Mouse (Mus musculus) hindbrain, embryonic 12.5 days (tissue): ENCODE measurements around the gene Nav1. TPM values are rescaled to one million over a fixed set of nuclear protein-coding genes. Genes with fewer than 3 reads are reported as not detected.
"Not testable (repeated sequence)": the region's sequence is repeated elsewhere in the genome, so short reads cannot be mapped to it uniquely, and the experiment has no call there.

Experiments used
- ATAC-seq: fragments of 200-750 bp; cut with Nextera tagmentation; 2 replicates; pipeline ENCODE4 v1.8.0; 2017; ENCODE audit warnings: moderate TSS enrichment; ENCODE audit not compliant: low FRiP score
- H3K27ac ChIP-seq: fragments of 300-500 bp; sonication (generic); 2 replicates; pipeline ENCODE4 v1.5.1; 2016; ENCODE audit warnings: mild to moderate bottlenecking
- H3K27me3 ChIP-seq: fragments of 300-500 bp; sonication (generic); 2 replicates; pipeline ENCODE4 v1.6.1; 2016; ENCODE audit warnings: mild to moderate bottlenecking
- H3K36me3 ChIP-seq: fragments of 300-500 bp; sonication (generic); 2 replicates; pipeline ENCODE4 v1.6.1; 2016; ENCODE audit warnings: mild to moderate bottlenecking
- H3K4me1 ChIP-seq: fragments of 300-500 bp; sonication (generic); 2 replicates; pipeline ENCODE4 v1.6.1; 2016
- H3K4me2 ChIP-seq: fragments of 300-500 bp; sonication (generic); replicated peaks from 2 replicates; pipeline ENCODE4 v1.6.1; 2016; ENCODE audit warnings: mild to moderate bottlenecking
- H3K4me3 ChIP-seq: fragments of 300-500 bp; sonication (generic); 2 replicates; pipeline ENCODE4 v1.5.1; 2016; ENCODE audit warnings: mild to moderate bottlenecking
- H3K9ac ChIP-seq: fragments of 300-500 bp; sonication (generic); 2 replicates; pipeline ENCODE4 v1.6.1; 2016; ENCODE audit warnings: mild to moderate bottlenecking, moderate library complexity
- H3K9me3 ChIP-seq: fragments of 300-500 bp; sonication (generic); replicated peaks from 2 replicates; pipeline ENCODE4 v1.6.1; 2016; ENCODE audit warnings: mild to moderate bottlenecking
- WGBS: fragments of 180-500 bp; shearing (Covaris S2); methylation state at CpG from one replicate; pipeline ENCODE4 v1.1.7; 2016; 5-methylcytosine and 5-hydroxymethylcytosine counted together
- polyA plus RNA-seq: library from polyadenylated mRNA; unstranded; fragments of >200 nt; fragmentation: Nextera tagmentation; extraction: Ambion mirVana; gene quantifications from 2 replicates; pipeline ENCODE4 v1.2.1, GENCODE M21; 2016

The Nav1 gene
- polyA plus RNA-seq, 1 experiment from 2014 or later: 35.9 TPM

DNA sequence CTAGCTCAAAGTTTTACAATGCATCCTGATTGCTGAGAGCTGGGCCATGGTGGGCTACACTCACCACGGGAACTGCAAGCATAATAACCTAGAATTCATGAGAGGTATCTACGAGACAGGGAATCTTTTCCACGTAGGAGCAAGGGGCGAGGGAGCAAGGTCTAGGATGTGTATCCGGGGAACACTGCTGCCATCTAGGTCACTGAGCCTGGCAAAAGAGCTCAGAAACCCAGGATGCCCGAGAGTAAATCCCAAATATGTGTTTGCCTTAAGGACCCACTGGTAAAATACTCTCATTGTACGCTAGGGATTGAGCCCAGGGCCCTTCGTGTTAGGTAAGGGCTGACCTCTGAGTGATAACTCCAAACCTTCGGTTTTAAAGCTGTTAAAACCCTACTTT lies 104.3 kb downstream of the Nav1 start:
- Histone ChIP-seq H3K9me3 (no peaks in the 10 kb centered on the region), H3K27ac (no peak overlapping the region), H3K9ac (no peak overlapping the region), H3K27me3 (no peaks in the 10 kb centered on the region), H3K4me3 (no peak overlapping the region), H3K36me3 (no peaks in the 10 kb centered on the region), H3K4me2 (no peak overlapping the region), H3K4me1 (peaks cover 29% of the 10 kb centered on the region)
- WGBS: 77% methylated on average over 9 of the region's 9 CpGs
- no peak for ATAC-seq

GRCm38 (mm10) chr1:135502135-135502534 lies 105.0 kb downstream of the Nav1 start:
- H3K9me3 ChIP-seq: no peaks in the 10 kb centered on the region
- WGBS: 37% methylated on average over 8 of the region's 8 CpGs
- no peak overlapping the region for H3K27ac ChIP-seq
- no peak overlapping the region for H3K4me3 ChIP-seq
- H3K36me3 ChIP-seq: no peaks in the 10 kb centered on the region
- no peaks in the 10 kb centered on the region for H3K27me3 ChIP-seq
- H3K4me1 ChIP-seq: peaks cover 27% of the 10 kb centered on the region
- no peak overlapping the region for H3K4me2 ChIP-seq
- H3K9ac ChIP-seq: no peak overlapping the region
- ATAC-seq: no peak

DNA sequence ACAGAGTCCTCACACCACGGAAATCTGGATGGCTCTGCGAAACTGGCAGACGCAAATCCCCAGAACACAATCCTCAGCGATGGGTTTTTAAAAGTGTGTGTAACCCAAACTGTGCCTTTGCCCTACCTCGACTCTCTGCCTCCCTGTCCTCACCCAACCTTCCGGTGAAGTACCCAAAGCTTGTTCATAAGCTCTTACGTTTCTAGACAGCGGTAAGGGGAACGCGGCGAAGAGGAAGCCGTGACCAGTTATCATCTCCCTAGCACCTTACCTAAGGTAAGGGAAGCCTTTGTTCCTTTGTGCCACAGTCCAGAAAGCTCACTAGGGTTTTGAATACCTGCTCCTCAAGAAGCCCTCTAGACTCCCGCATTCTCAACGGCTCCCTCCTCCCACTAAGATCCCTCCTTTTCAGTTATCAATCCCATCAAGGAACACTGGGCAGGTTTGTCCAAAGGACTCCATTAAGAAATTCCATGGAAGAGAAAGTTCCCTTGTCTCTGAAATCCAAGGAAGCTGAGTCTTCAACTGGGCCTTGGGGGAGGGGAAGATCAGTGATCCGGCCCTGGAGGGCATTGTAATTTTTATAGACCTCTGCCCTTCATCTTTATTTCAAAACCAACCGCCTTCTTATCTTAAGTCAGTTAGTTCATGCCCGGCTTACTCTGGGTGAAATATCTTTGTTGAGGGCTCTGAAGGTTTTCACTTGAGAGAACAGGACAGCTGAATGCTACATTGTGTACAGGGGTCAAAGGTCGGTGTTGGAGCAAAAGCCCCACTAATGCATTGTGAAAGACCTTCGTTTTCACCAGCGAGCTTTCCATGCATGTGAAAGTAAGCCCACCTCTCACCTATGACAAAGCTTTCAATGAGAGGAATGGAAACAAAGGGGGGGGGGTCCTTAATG lies 108.4 kb downstream of the Nav1 start:
- H3K27ac ChIP-seq: no peak overlapping the region
- no peak for ATAC-seq
- H3K9ac ChIP-seq: no peak overlapping the region
- WGBS: 47% methylated on average over 20 of the region's 20 CpGs
- peaks cover 22% of the 10 kb centered on the region for H3K4me1 ChIP-seq
- no peak overlapping the region for H3K4me2 ChIP-seq
- no peaks in the 10 kb centered on the region for H3K27me3 ChIP-seq
- H3K4me3 ChIP-seq: no peak overlapping the region
- no peaks in the 10 kb centered on the region for H3K36me3 ChIP-seq
- H3K9me3 ChIP-seq: no peaks in the 10 kb centered on the region

DNA sequence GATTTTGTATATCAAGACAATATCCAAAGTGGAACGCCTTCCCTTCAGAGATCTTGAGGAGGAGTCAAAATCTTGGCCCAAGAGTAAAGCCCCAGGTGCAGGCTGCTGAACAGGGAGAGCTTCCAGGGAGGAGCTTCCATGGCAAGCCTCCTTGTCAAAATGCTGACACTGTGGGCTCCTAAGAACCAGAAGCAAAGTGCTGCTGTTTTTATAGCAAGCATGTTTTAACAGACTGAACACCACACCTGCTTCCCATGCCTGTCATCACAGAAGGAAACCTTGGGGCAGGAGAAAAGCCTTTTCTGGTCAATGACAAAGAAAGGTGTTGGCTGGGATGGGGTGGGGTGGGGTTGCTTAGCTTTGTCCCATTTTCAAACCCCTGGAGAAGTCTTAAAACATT lies 112.0 kb downstream of the Nav1 start:
- Histone ChIP-seq H3K4me1 (peaks cover 36% of the 10 kb centered on the region), H3K4me3 (no peak overlapping the region), H3K9me3 (no peaks in the 10 kb centered on the region), H3K27ac (no peak overlapping the region), H3K4me2 (no peak overlapping the region), H3K36me3 (no peaks in the 10 kb centered on the region), H3K27me3 (no peaks in the 10 kb centered on the region), H3K9ac (no peak overlapping the region)
- no peak for ATAC-seq
- WGBS: 89% methylated on average over 1 of the region's 1 CpGs

GRCm38 (mm10) chr1:135493862-135494261 lies 113.2 kb downstream of the Nav1 start:
- Histone ChIP-seq H3K9me3 (no peaks in the 10 kb centered on the region), H3K4me2 (no peak overlapping the region), H3K27ac (no peak overlapping the region), H3K9ac (no peak overlapping the region), H3K36me3 (no peaks in the 10 kb centered on the region), H3K27me3 (no peaks in the 10 kb centered on the region), H3K4me3 (no peak overlapping the region), H3K4me1 (peaks cover 27% of the 10 kb centered on the region)
- 72% methylated on average over 6 of the region's 6 CpGs for WGBS
- ATAC-seq: no peak

DNA sequence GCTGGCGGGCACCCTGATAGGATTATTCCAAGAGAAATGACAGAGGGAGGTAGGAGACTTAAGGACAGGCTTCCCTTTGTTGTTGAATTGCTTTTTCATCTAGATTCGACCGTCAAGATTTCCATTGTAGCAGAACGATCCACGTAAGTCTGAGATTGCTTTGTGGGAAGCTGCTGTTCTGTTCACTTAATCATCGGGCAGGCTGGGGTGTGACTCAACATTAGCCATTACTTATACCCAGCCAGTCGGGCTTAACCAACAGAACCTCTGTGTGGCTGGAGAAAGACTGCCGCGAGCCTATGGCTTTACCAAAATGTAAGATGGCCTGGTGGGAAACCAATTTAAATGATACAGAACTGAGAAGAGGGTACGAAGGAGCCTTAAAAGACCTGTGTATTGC lies 114.7 kb downstream of the Nav1 start:
- H3K27me3 ChIP-seq: no peaks in the 10 kb centered on the region
- no peak overlapping the region for H3K9ac ChIP-seq
- H3K4me3 ChIP-seq: no peak overlapping the region
- peaks cover 23% of the 10 kb centered on the region for H3K4me1 ChIP-seq
- no peak overlapping the region for H3K4me2 ChIP-seq
- no peaks in the 10 kb centered on the region for H3K9me3 ChIP-seq
- H3K27ac ChIP-seq: no peak overlapping the region
- 69% methylated on average over 10 of the region's 10 CpGs for WGBS
- no peaks in the 10 kb centered on the region for H3K36me3 ChIP-seq
- ATAC-seq: no peak

- WGBS: 61% methylated on average over 10 of the region's 10 CpGs
- Histone ChIP-seq H3K27me3 (no peaks in the 10 kb centered on the region), H3K4me2 (no peak overlapping the region), H3K4me3 (no peak overlapping the region), H3K9ac (no peak overlapping the region), H3K4me1 (peaks cover 23% of the 10 kb centered on the region), H3K27ac (no peak overlapping the region), H3K36me3 (no peaks in the 10 kb centered on the region), H3K9me3 (no peaks in the 10 kb centered on the region)
- no peak for ATAC-seq
These were observed 116.0 kb downstream of the Nav1 start for GRCm38 (mm10) chr1:135490931-135491666.

GRCm38 (mm10) chr1:135488879-135489278 lies 118.2 kb downstream of the Nav1 start:
- 50% methylated on average over 9 of the region's 9 CpGs for WGBS
- Histone ChIP-seq H3K27me3 (no peaks in the 10 kb centered on the region), H3K9me3 (no peaks in the 10 kb centered on the region), H3K27ac (no peak overlapping the region), H3K36me3 (peaks cover 3% of the 10 kb centered on the region; the same call in 1 of the 2 replicates), H3K9ac (no peak overlapping the region), H3K4me3 (no peak overlapping the region), H3K4me1 (peaks cover 20% of the 10 kb centered on the region), H3K4me2 (no peak overlapping the region)
- no peak for ATAC-seq

GRCm38 (mm10) chr1:135485179-135485578 lies 121.9 kb downstream of the Nav1 start:
- no peaks in the 10 kb centered on the region for H3K4me1 ChIP-seq
- H3K36me3 ChIP-seq: peaks cover 8% of the 10 kb centered on the region; the same call in 1 of the 2 replicates
- no peak for ATAC-seq
- H3K4me3 ChIP-seq: no peak overlapping the region
- no peak overlapping the region for H3K4me2 ChIP-seq
- no peak overlapping the region for H3K27ac ChIP-seq
- 81% methylated on average over 7 of the region's 7 CpGs for WGBS
- H3K9me3 ChIP-seq: 0 out of 2 replicates have a peak, but pooled peaks cover 5% of the 10 kb centered on the region
- H3K9ac ChIP-seq: no peak overlapping the region
- no peaks in the 10 kb centered on the region for H3K27me3 ChIP-seq

- not testable (repeated sequence) for H3K4me3 ChIP-seq, H3K9ac ChIP-seq, H3K4me2 ChIP-seq, H3K36me3 ChIP-seq, H3K27ac ChIP-seq, H3K27me3 ChIP-seq, H3K9me3 ChIP-seq, ATAC-seq, H3K4me1 ChIP-seq
- 62% methylated on average over 8 of the region's 9 CpGs for WGBS
These were observed 122.5 kb downstream of the Nav1 start for GRCm38 (mm10) chr1:135484503-135485051.

DNA sequence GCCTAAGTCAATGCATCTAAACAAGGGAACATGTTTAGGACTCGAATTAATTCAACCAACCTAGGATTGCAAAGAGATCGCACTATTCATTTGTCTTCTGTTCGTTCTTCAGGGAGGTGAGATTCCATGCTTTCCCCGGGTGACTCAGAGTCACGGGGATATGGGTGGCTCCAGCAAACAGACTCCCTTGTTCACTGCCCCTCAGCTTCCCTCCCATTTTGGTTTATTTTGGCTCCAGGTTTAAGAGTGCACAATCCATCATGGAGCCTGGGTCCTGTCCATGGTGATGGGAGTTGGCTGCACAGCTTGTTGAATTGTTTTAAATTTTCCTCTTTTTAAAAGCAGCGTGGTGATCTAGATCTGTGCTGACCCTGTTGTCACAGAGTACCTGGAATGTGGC lies 123.1 kb downstream of the Nav1 start:
- H3K9me3 ChIP-seq: 0 out of 2 replicates have a peak, but pooled peaks cover 5% of the 10 kb centered on the region
- ATAC-seq: no peak
- H3K27ac ChIP-seq: no peak overlapping the region
- no peak overlapping the region for H3K4me2 ChIP-seq
- no peaks in the 10 kb centered on the region for H3K27me3 ChIP-seq
- no peaks in the 10 kb centered on the region for H3K4me1 ChIP-seq
- peaks cover 8% of the 10 kb centered on the region; the same call in 1 of the 2 replicates for H3K36me3 ChIP-seq
- H3K9ac ChIP-seq: no peak overlapping the region
- WGBS: 88% methylated on average over 6 of the region's 6 CpGs
- no peak overlapping the region for H3K4me3 ChIP-seq

- H3K36me3 ChIP-seq: peaks cover 8% of the 10 kb centered on the region; the same call in 1 of the 2 replicates
- no peak overlapping the region for H3K9ac ChIP-seq
- H3K4me3 ChIP-seq: no peak overlapping the region
- H3K4me2 ChIP-seq: no peak overlapping the region
- no peak for ATAC-seq
- H3K27me3 ChIP-seq: no peaks in the 10 kb centered on the region
- no peak overlapping the region for H3K27ac ChIP-seq
- 100% methylated on average over 1 of the region's 1 CpGs for WGBS
- 0 out of 2 replicates have a peak, but pooled peaks cover 5% of the 10 kb centered on the region for H3K9me3 ChIP-seq
- H3K4me1 ChIP-seq: no peaks in the 10 kb centered on the region
These were observed 124.4 kb downstream of the Nav1 start for GRCm38 (mm10) chr1:135482666-135483065.
